Mouse (Mus musculus) c-Kit-positive CD71-negative TER-119-negative erythroid progenitor cells, embryonic 14.5 days (primary cell): ENCODE measurements around the gene Ccdc36.
A peak's percentile ranks its signal among the peaks of the same experiment; 100 is the strongest.

Experiments
- DNase-seq: peaks from one replicate; pipeline ENCODE4 v3.0.0-alpha.2; 2013; ENCODE audit warnings: low read depth

The Ccdc36 gene

DNA sequence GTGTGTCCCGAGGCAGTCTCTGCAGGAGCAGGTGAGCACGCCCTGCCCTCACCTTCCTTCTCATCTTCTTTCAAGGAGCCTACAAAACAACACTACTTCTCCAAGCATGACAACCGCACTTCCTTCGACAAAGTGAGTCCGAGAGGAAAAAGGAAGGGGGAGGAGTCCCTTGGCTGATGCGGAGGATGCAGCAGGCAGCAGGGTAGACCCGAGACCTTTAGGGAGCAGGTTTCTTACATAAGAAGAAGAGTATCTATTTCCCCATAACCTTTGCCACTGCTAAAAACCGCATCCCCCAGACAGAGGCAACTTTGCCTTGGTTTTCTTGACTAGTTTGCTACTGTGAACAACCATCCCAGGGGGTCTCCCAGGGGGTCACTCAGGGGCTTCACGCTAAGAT is 16.8 kb upstream of the Ccdc36 start:
- DNase-seq = no peak

DNA sequence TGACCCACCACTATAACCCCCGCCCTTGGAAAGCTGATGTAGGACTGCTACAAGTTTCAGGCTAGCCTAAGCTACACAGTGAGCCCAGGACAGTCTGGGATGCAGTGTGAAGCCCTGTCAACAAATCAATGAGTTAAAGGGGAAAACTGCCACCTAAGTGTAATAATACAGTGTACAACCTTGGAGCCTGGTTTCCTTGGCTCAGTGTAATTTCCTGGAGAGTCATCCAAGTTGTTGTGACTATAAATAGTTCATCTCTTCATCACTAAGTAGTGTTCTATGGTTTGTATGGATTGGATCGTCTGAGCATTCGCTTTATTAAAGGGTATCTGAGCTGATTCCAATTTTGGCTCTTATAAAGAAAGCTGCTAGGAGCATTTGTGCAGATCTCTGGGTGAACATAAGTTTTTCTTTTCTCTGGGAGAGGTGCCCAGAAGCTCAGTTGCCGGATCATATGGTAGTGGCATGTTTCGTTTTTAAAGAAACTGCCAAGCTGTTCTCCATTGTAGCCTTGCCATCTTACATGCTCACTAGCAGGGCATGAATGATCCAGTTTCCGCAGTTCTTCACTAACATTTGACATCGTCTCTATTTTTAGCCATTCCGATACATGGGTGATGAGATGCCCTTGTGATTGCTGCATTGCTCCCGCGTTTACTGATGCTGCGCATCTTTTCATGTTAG is 13.1 kb upstream of the Ccdc36 start:
- no peak for DNase-seq

- DNase-seq = no peak
These were observed 12.2 kb upstream of the Ccdc36 start for GRCm38 (mm10) chr9:108440485-108440884.

DNA sequence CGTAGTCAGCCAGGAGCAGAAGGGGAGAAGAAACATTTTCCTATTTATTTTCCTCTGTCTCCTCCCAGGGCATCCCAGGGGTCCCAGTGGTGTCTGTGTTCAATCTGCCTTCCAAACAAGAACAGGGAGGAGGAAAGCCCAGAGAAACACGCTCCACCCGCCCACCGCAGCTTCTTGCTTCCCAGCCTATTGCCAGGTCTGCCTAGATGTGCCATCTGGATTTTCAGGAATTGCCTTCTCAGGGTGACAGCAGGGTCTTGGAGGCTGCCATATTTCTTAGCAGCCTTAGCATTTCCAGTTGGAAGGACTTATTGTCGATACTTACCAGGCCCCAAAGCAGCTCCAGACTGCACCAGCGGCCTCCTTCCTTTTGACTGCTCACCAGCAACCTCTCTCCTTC is 10.9 kb upstream of the Ccdc36 start:
- no peak for DNase-seq

GRCm38 (mm10) chr9:108436182-108436581 is 7.9 kb upstream of the Ccdc36 start, which contains the start of gene BC048562:
Gene BC048562 (plus strand): TSS chr9:108436482.
- DNase-seq = no peak

GRCm38 (mm10) chr9:108431431-108432067 is 3.3 kb upstream of the Ccdc36 start:
- no peak for DNase-seq

DNA sequence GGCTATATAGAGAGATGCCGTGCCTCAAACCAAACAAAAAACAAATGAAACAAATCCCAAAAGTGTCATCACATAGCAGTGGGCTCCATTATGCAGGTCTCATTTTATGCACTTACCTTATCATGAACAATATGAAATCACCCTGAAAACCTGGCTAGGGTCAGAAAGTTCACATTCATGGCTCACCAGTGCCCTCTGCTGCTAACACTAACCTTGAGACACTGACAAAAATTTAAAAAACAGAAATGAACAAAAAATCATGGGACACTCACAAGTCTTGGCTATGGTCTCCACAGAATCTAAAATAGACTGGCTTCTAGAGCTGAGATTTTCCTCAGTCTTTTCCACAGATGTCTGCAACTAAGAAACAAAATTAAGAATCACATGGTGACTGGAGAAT is 16.1 kb downstream of the Ccdc36 start:
- peak; percentile 30 for DNase-seq

DNA sequence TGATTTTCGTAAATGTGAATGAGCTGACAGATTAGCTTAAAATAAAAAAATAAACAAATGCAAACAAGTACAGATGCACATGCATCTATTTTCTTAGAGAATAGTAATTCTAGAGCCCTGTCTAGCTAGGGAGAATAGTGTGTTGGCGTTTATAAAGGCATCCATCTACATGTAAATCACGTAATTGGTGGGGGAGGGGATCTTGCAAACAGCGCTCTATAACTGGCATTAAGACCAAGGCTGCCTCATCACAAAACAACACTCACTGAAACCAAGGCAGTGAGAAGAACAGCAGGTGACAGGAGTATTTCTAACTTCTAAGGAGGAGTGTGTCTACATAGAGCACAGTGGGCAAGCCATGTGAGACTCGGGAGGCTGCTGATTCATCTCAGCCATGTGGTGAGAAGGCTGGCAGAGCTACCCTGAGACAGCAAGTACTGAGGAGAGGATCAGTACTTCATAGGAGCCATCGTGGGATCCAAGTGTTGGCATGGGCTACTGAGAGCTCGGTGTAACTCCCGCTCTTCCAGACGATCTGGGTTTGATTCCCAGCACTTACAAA is 16.8 kb downstream of the Ccdc36 start:
- DNase-seq = no peak

DNA sequence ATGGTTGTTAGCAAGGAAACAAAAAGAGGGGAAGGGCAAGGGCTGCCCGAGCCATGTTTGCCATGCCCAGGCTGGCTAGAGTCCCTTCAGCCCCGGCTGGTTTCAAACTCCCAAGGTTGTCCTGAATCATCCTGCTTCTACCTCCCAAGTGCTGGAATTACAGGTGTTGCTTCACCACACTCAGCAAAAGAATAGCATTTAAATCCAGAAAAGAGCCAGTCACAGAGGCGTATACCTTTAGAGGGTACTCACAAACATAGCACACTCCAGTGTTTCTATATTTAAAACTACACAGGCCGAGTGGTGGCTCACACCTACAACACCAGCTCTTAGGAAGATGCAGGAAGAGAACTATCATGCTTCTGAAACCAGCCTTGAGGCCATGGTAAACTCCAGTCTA is 18.7 kb downstream of the Ccdc36 start:
- DNase-seq = no peak

- no peak for DNase-seq
These were observed 23.8 kb downstream of the Ccdc36 start for GRCm38 (mm10) chr9:108404451-108404850.

GRCm38 (mm10) chr9:108403081-108403480 is 25.2 kb downstream of the Ccdc36 start:
- DNase-seq = no peak

DNA sequence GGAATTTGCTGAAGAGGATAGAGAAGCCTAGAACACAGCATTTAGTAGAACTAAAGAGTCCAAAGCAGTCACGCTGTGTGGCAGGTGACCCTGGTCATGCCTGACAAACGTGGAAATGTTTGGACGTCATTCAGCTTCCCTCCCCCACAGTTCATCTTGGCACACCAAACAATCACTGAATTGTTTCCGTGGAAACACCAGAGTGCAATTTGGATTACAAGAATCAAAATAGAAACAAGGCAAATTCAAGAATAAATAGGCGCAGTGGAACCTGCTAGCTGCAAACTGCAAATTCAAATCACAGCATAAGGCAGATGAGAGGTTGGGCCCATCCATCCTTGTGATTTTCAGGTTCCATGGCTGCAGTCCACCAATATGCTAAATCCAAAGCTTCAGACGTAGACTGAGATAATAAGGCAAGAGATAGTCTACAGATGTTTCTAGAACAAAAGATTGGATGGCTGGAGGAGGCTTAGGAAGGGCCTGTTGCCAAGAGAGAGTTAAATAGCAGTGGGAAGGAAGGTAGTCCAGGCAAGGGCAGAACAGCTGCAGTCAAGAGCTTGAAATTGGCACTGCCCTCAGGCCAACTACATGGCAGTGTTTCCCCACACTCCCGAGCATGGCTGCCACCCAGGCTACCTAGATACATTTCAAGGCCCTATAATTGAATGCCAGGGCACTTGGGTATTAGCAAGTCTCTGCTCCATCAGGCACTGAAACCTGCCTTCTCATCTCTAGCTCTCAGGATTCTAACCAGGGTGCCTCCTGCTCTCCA is 26.9 kb downstream of the Ccdc36 start:
- no peak for DNase-seq

- no peak for DNase-seq
These were observed 30.0 kb downstream of the Ccdc36 start for GRCm38 (mm10) chr9:108398324-108398723.

GRCm38 (mm10) chr9:108395427-108395826 is 32.9 kb downstream of the Ccdc36 start:
- DNase-seq = no peak

DNA sequence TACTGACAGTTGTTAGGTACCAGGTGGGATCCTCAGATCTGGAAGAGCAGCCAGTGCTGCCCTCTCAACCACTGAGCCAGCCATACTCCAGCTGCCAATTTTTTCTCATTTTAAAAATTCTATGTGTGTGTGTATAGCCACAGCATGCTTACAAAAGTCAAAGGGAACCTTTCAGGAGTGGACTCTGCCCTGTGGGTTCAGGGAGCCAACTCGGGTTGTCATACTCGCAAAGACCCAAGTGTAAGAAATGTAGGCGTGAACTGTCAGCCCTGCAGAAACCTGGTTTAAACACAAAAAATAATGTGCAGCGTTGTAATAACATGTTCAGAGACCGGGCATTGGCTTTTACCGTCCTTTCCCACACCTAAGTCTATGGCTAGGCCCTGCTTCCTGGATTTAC is 34.1 kb downstream of the Ccdc36 start:
- DNase-seq = no peak

DNA sequence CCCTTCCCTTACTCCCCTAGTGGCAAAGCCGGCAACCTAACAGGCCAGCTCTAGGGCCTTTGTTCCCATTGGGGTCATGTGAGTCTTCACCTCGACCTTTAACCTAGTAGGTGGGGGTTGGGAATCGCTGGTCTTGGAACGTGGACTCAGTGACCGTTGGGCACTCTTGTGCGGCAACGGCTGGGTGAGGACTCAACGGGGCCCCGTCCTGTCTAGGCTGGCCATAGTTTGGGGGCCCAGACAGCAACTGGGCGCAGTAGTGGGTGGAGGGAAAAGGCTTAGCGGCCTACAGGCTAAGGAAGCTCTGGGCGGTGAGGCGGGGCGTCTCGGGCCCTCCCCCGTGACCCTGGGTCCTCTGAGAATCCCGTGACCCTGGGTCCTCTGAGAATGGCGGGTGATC is 35.6 kb downstream of the Ccdc36 start, which contains the start of gene 1700102P08Rik:
1700102P08Rik (plus strand) TSS at position 130 of the 400 bp plus-strand sequence.
- no peak for DNase-seq

GRCm38 (mm10) chr9:108389220-108389619 is 39.1 kb downstream of the Ccdc36 start:
- no peak for DNase-seq

DNA sequence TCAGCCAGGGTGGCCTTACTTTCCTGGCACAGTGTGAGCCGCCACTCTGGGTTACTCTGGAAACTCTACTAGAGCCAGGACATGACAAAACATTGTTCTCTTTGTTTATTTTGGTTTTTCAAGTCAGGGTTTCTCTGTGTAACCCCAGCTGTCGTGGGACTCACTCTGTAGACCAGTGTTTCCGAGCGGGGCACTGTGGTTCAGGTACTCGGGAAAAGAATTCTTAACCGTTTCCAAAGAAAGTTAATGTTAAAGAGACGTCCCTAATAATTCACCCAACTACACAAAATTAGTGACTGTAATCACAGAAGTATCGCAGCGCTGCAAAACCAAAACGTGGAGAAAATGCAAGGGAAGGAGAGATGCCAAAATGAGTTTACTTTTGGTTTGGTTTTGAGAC is 39.7 kb downstream of the Ccdc36 start:
- no peak for DNase-seq

DNA sequence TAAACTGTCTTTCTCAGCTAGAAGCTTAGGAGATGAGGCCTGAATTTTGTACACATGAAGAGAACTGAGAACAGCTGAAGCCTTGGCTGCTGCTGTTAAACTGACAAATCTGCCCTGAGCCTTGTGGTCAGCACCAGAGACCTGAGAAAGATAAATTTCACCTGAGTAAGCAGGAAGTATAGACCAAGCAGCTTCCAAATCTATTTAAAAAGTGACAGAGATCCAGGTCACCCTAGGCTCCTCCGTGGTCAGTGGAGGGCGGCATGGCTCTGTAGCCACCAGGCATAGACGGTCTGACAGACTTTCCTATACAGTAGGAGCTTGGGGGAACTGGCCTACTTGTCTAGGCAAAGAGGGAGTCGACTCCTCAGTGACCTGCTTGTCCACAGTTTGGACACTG is 41.5 kb downstream of the Ccdc36 start:
- DNase-seq = no peak

GRCm38 (mm10) chr9:108385006-108385405 is 43.3 kb downstream of the Ccdc36 start:
- no peak for DNase-seq

DNA sequence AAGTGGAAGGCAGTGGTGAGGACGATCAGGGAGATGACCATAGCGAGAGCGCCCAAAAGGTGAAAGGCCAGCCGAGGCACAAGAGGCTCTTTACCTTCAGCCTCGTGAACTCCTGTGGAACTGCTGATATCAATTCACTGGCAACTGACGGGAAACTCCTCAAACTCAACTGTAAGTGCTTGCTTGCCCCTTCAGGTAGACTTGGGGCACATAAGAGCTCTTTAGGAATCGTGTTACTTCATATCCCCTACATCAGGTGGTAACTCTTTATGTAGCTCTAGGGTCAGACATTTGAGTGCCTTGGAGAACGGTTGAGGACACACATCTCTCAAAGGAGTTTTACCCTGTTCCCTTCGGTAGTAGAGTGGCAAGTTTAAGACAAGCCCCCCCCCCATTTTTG is 46.9 kb downstream of the Ccdc36 start:
- no peak for DNase-seq

DNA sequence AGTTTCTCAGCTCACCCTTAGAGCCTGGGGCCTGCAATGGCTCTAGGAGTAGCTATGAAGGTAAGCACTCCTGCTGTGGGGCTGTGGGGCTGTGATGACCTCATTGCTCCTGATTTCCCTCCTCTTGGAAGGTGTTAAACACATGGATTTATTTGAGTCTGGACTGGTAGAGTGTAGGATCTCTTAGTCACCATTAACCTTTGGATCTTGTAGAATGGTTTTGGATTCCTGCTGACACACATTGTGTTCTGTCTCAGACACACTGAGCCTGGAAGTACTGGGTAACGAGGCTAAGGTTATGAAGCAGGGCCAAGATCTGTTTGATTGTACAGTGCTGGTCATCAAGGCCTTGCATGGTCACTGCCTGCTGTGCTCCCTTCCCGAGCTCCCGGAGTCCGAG is 49.0 kb downstream of the Ccdc36 start:
- DNase-seq = no peak

- DNase-seq = no peak
These were observed 49.5 kb downstream of the Ccdc36 start for GRCm38 (mm10) chr9:108378736-108379135.
